Mouse (Mus musculus): ENCODE results near the gene Astn1. TPM values are rescaled to one million over a fixed set of nuclear protein-coding genes. Genes with fewer than 3 reads are reported as not detected.

Astn1 gene
- polyA plus RNA-seq, 1 experiment from 2014 or later = 0.17 TPM

- Histone ChIP-seq H3K27ac (no peak overlapping the region), H3K9me3 (replicated peaks) (no peaks in the 10 kb centered on the region), H3K4me2 (no peak overlapping the region), H3K27me3 (replicated peaks) (no peaks in the 10 kb centered on the region), H3K4me1 (no peaks in the 10 kb centered on the region), H3K36me3 (no peaks in the 10 kb centered on the region), H3K9ac (no peak overlapping the region), H3K4me3 (no peak overlapping the region)
- WGBS (ENCODE audit: insufficient replicate concordance) = 43% methylated on average over 2 of the region's 2 CpGs
- ATAC-seq = no peak
These were observed 290.7 kb downstream of the Astn1 start for GRCm38 (mm10) chr1:158652799-158653198.

GRCm38 (mm10) chr1:158653808-158654520 lies 291.9 kb downstream of the Astn1 start:
- H3K4me3 ChIP-seq = no peak overlapping the region
- H3K36me3 ChIP-seq = no peaks in the 10 kb centered on the region
- no peak overlapping the region for H3K27ac ChIP-seq
- WGBS (ENCODE audit: insufficient replicate concordance) = 24% methylated on average over 4 of the region's 4 CpGs
- H3K4me2 ChIP-seq = no peak overlapping the region
- no peak overlapping the region for H3K9ac ChIP-seq
- no peaks in the 10 kb centered on the region for H3K27me3 ChIP-seq (replicated peaks)
- H3K4me1 ChIP-seq = no peaks in the 10 kb centered on the region
- H3K9me3 ChIP-seq (replicated peaks) = no peaks in the 10 kb centered on the region
- ATAC-seq = no peak

- no peaks in the 10 kb centered on the region for H3K9me3 ChIP-seq (replicated peaks)
- no peaks in the 10 kb centered on the region for H3K27me3 ChIP-seq (replicated peaks)
- H3K4me3 ChIP-seq = no peak overlapping the region
- no peak overlapping the region for H3K27ac ChIP-seq
- no peak overlapping the region for H3K4me2 ChIP-seq
- ATAC-seq = 0 out of 2 replicates have a peak, but pooled peaks have one; percentile 49
- no peak overlapping the region for H3K9ac ChIP-seq
- 29% methylated on average over 3 of the region's 3 CpGs for WGBS (ENCODE audit: insufficient replicate concordance)
- no peaks in the 10 kb centered on the region for H3K4me1 ChIP-seq
- no peaks in the 10 kb centered on the region for H3K36me3 ChIP-seq
These were observed 292.6 kb downstream of the Astn1 start for GRCm38 (mm10) chr1:158654571-158655205.

DNA sequence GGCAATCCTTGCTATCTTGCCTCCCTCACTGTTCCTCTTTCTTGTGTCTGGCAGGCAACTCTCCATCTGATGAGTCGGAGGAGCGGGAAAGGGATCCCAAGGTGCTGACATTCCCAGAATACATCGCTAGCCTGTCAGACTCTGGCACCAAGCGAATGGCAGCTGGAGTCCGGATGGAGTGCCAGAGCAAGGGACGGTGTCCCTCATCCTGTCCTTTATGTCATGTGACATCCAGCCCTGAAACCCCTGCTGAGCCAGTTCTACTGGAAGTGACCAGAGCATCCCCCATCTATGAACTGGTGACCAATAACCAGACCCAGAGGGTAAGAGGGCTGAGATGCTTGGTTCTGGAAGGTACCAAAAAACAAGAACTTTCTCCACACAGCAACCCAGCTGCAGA lies 294.9 kb downstream of the Astn1 start:
- no peaks in the 10 kb centered on the region for H3K27me3 ChIP-seq (replicated peaks)
- no peak for ATAC-seq
- no peaks in the 10 kb centered on the region for H3K36me3 ChIP-seq
- no peak overlapping the region for H3K4me3 ChIP-seq
- 75% methylated on average over 6 of the region's 6 CpGs for WGBS (ENCODE audit: insufficient replicate concordance)
- no peak overlapping the region for H3K4me2 ChIP-seq
- H3K4me1 ChIP-seq = no peaks in the 10 kb centered on the region
- no peak overlapping the region for H3K9ac ChIP-seq
- no peaks in the 10 kb centered on the region for H3K9me3 ChIP-seq (replicated peaks)
- no peak overlapping the region for H3K27ac ChIP-seq

DNA sequence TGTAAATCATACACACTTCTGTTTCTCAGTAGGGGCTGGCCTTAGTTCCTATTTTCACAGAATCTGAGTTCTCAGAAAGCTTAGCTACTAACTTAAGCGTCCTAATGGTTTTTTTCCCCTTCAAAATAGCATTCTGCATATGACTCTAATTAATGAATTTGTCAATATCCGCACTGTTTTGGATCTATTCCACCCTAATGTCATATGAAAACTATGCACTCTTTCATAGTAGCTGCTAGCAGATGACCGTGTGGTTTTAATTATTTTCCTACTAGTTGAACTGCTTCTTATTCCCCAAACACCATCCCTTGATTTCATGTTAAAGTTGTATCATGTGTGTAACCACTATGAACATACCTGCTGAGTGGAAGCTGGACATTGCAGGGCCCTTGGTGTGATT lies 303.9 kb downstream of the Astn1 start:
- H3K4me1 ChIP-seq = no peaks in the 10 kb centered on the region
- H3K27me3 ChIP-seq (replicated peaks) = no peaks in the 10 kb centered on the region
- H3K36me3 ChIP-seq = no peaks in the 10 kb centered on the region
- H3K9ac ChIP-seq = no peak overlapping the region
- 54% methylated on average over 3 of the region's 3 CpGs for WGBS (ENCODE audit: insufficient replicate concordance)
- H3K4me2 ChIP-seq = no peak overlapping the region
- no peak overlapping the region for H3K27ac ChIP-seq
- ATAC-seq = no peak
- no peak overlapping the region for H3K4me3 ChIP-seq
- H3K9me3 ChIP-seq (replicated peaks) = no peaks in the 10 kb centered on the region

DNA sequence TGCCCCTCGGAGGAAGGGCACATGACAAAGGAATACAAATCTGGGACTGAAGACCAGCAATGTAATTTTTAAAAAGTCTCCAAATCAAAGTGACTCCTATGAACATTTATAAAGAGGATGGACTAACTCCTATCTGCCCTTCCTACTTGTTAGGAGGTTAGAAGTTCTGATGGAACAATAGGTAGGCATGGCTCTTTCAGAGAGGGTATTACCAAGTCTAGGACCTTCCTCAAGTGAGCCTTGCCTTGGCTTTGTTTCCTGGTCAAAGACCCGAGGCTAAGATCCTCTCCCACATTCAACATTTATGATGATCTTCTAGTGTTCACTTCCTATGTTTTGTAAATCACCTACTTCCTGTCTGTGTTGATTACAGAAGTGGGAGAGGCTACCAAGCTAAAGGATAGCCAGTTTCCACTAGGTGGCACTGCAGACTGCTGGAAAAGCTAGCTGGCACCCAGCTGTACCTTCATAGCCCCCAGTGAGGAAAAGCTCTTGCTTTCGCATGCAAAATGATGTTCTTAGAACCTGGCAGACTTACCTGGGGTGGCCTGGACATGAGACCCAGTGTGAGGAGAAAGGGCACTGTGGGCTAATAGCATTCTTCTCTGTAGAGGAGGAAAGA lies 308.0 kb downstream of the Astn1 start:
- Histone ChIP-seq H3K27ac (no peak overlapping the region), H3K36me3 (no peaks in the 10 kb centered on the region), H3K4me3 (no peak overlapping the region), H3K4me1 (no peaks in the 10 kb centered on the region), H3K9ac (no peak overlapping the region), H3K9me3 (replicated peaks) (no peaks in the 10 kb centered on the region), H3K4me2 (no peak overlapping the region), H3K27me3 (replicated peaks) (no peaks in the 10 kb centered on the region)
- no peak for ATAC-seq
- 39% methylated on average over 3 of the region's 3 CpGs for WGBS (ENCODE audit: insufficient replicate concordance)

DNA sequence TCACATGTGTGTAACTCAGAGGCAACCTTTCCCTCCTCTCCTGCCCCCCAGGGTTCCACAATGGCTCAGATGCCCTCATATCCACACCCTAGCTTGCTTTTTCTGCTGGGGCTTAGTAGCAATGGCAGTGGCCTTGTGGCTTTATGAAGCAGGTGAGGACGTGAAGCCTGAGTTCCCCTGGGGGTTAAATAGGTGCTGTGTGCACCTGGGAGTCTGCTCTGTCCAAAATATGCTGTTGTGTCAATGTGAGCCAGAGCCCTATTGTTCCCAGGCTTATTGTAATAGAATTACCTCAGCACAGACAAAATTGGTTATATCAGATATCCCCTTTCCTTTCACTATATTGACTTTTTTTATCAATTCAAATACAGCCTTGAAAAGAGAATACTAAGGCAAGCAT lies 325.7 kb downstream of the Astn1 start:
- Histone ChIP-seq H3K4me3 (no peak overlapping the region), H3K27ac (no peak overlapping the region), H3K4me1 (no peaks in the 10 kb centered on the region), H3K9me3 (replicated peaks) (no peaks in the 10 kb centered on the region), H3K27me3 (replicated peaks) (no peaks in the 10 kb centered on the region), H3K9ac (no peak overlapping the region), H3K4me2 (no peak overlapping the region), H3K36me3 (no peaks in the 10 kb centered on the region)
- ATAC-seq = no peak
- WGBS (ENCODE audit: insufficient replicate concordance) = 21% methylated on average over 1 of the region's 1 CpGs

DNA sequence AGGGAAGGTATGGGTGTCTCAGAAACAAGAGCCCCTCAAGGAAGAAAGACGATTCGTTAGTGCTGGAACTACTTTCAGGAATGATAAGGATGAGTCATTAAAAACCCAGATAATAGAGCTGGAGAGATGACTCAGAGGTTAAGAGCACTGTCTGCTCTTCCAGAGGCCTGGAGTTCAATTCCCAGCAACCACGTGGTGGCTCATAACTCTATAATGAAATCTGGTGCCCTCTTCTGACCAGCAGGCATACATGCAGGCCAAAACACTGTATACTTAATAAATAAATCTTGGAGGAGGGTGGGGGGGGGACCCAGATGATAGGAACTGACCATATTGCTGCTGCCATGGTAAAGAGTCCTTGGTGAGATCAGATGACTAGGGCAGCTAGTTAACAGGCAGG lies 335.4 kb downstream of the Astn1 start:
- no peak overlapping the region for H3K27ac ChIP-seq
- H3K36me3 ChIP-seq = no peaks in the 10 kb centered on the region
- no peak overlapping the region for H3K4me3 ChIP-seq
- no peaks in the 10 kb centered on the region for H3K27me3 ChIP-seq (replicated peaks)
- H3K4me2 ChIP-seq = no peak overlapping the region
- H3K9me3 ChIP-seq (replicated peaks) = no peaks in the 10 kb centered on the region
- H3K9ac ChIP-seq = no peak overlapping the region
- ATAC-seq = no peak
- no peaks in the 10 kb centered on the region for H3K4me1 ChIP-seq
- 36% methylated on average over 3 of the region's 3 CpGs for WGBS (ENCODE audit: insufficient replicate concordance)

DNA sequence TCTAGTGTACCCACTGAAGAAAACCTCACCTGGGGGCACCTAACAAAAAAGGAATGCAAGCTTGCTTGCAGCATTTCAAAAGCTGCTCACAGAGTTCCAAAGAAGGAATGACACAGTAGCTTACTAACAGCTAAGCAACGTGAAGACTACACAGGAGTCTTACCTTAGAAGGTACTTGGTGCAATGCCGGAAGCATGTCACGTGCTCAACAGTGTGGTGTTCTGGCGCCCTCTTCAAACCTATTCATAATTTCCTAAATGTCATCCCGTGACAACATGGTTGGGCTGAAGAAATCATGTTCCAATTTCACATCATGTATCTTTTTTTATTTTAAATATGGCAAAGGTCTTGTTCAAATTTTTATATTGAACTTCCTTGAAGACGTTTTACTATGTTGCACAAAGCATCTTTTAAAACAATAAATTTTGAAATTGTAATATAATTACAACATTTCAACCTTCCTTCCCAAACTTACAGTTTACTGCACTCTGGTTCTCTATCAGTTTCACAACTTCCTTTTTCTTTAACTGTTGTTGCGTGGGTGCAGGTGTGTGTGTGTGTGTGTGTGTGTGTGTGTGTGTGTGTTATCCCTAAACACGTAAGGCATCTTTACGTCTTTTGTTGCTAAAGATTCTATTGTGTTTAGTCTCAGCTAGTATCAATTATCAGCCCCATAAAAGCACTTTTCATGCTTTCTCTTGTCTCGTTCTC lies 335.9 kb downstream of the Astn1 start:
- H3K4me1 ChIP-seq = no peaks in the 10 kb centered on the region

DNA sequence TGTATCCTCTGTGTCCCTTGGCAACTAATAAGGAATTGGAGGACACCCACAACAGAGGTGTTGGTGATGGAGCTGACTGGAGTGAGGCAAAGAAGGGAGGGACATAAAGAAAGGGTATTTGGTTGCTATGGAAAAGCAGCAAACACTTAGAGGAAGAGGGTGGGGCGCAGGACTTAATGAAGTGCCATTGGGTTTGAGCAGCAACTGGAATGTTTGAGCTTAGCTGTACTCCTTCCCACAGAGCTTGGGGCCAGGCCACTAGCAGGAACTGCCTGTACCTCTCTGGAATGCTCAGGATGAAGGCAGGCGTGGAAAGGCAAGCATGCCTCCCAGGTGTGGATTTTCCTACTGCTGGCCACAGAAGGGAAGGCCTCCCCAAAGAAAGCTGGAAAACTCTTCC lies 337.2 kb downstream of the Astn1 start:
- Histone ChIP-seq H3K27ac (no peak overlapping the region), H3K27me3 (replicated peaks) (no peaks in the 10 kb centered on the region), H3K4me1 (no peaks in the 10 kb centered on the region), H3K36me3 (no peaks in the 10 kb centered on the region), H3K9me3 (replicated peaks) (no peaks in the 10 kb centered on the region), H3K4me2 (no peak overlapping the region), H3K9ac (no peak overlapping the region), H3K4me3 (no peak overlapping the region)
- ATAC-seq = no peak
- 59% methylated on average over 2 of the region's 2 CpGs for WGBS (ENCODE audit: insufficient replicate concordance)

More for the DNA sequence above, 335.9 kb downstream of the Astn1 start:
- no peaks in the 10 kb centered on the region for H3K9me3 ChIP-seq (replicated peaks)
- H3K4me2 ChIP-seq = no peak overlapping the region
- 71% methylated on average over 10 of the region's 10 CpGs for WGBS (ENCODE audit: insufficient replicate concordance)
- H3K9ac ChIP-seq = no peak overlapping the region
- H3K36me3 ChIP-seq = no peaks in the 10 kb centered on the region
- H3K4me3 ChIP-seq = no peak overlapping the region
- no peaks in the 10 kb centered on the region for H3K27me3 ChIP-seq (replicated peaks)
- no peak for ATAC-seq
- no peak overlapping the region for H3K27ac ChIP-seq

DNA sequence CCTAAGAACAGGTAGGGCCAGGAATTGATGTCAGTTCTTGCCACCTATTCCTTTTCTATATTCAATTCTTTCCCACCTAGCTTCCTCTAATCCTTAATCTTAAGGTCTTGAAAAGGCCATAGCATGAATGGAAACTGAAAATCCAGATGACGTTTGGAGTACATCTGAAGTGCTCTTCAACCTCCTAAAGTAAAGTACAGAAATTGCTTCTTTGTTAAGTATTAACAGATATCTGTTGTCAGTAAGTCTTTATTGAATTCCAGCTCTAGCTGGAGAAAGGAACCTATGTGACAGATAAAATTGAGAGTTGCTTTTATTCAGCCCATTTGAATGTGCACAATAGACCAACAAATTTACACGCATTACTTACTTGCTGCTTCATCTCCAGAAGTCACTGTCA lies 338.1 kb downstream of the Astn1 start:
- Histone ChIP-seq H3K4me2 (no peak overlapping the region), H3K4me3 (no peak overlapping the region), H3K9me3 (replicated peaks) (no peaks in the 10 kb centered on the region), H3K4me1 (no peaks in the 10 kb centered on the region), H3K27ac (no peak overlapping the region), H3K27me3 (replicated peaks) (no peaks in the 10 kb centered on the region), H3K36me3 (no peaks in the 10 kb centered on the region), H3K9ac (no peak overlapping the region)
- ATAC-seq = no peak
- whole genome bisulfite sequencing (ENCODE audit: insufficient replicate concordance) = 60% methylated on average over 2 of the region's 2 CpGs

DNA sequence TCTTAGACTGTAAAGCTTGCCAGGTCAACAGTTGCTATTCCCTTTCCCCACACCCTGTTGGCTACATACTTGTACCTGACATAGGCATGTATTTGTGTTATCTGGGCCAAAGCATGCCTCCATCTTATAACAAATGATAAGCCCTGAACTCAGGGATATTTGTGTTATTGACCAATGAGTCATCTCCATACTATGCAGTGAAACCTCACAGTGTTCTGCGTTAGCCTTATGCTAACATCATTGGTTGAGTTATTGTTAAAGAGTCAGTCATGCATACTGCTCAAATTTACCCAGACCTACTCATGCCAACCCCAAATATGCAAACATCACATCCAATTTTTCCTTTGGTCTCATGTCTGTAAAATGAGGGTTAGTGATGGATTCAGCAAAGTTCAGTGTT lies 339.3 kb downstream of the Astn1 start:
- H3K27me3 ChIP-seq (replicated peaks) = no peaks in the 10 kb centered on the region
- no peak overlapping the region for H3K9ac ChIP-seq
- no peaks in the 10 kb centered on the region for H3K36me3 ChIP-seq
- ATAC-seq = no peak
- 70% methylated on average over 1 of the region's 1 CpGs for WGBS (ENCODE audit: insufficient replicate concordance)
- H3K4me1 ChIP-seq = no peaks in the 10 kb centered on the region
- H3K4me3 ChIP-seq = no peak overlapping the region
- H3K4me2 ChIP-seq = no peak overlapping the region
- no peaks in the 10 kb centered on the region for H3K9me3 ChIP-seq (replicated peaks)
- no peak overlapping the region for H3K27ac ChIP-seq

Data from liver, embryonic 12.5 days (tissue).